Mouse (Mus musculus): ENCODE measurements at regions not wholly inside any gene's neighbourhood (a gene's known extent, or its start where the extent isn't known, plus 50 kb on each side); places are given as distances from the start of the nearest gene placed in this dataset.

GRCm38 (mm10) chr2:57807911-57808310 is 189.8 kb upstream of the Galnt5 start:
- TF ChIP-seq CTCF (IDR thresholded peaks at IDR 0.05; ENCODE audit: low read depth, low read length), result no peak
- no peak for TF ChIP-seq TAL1 (conservative IDR thresholded peaks at IDR 0.05; ENCODE audit: low read depth, low read length)
- no peak for TF ChIP-seq GATA1 (IDR thresholded peaks at IDR 0.05; ENCODE audit: borderline replicate concordance, low read length)

Data from G1E (cell line).